Comparison of ENCODE assay signal across 8 mouse cellular contexts in genomic region chr9:103494346-103495020, GRCm38 (mm10). TPM values are rescaled to one million over a fixed set of nuclear protein-coding genes. Genes with fewer than 3 reads are reported as not detected.
DNase-seq lines count a peak whose midpoint lies in the region; ATAC-seq and TF ChIP-seq lines count a peak whose summit lies in the region.

No protein-coding gene starts in this region.

- peaks cover 13% of the 10 kb centered on the region for H3K4me1 ChIP-seq in forebrain, embryonic 13.5 days
- H3K4me1 ChIP-seq in heart, embryonic 14.5 days (ENCODE audit: control insufficient read depth in 2 of 2, insufficient read depth in 2 of 2, low read length in 2 of 2) = peaks cover 22 to 44% of the 10 kb centered on the region in 2 experiments
- peaks cover 14% of the 10 kb centered on the region for H3K4me1 ChIP-seq in limb, embryonic 15.5 days
- H3K4me1 ChIP-seq in midbrain, postnatal 0 days (ENCODE audit: insufficient read depth, low read length) = no peaks in the 10 kb centered on the region
- no peaks in the 10 kb centered on the region for H3K4me1 ChIP-seq in stomach, postnatal 0 days (replicated peaks; ENCODE audit: control insufficient read depth, insufficient read depth)

- peak; percentile 88 for ATAC-seq in forebrain, embryonic 13.5 days
- peak; percentile 55 for ATAC-seq in heart, embryonic 14.5 days (ENCODE audit: insufficient number of reproducible peaks, insufficient read depth, low FRiP score, low read depth)
- ATAC-seq in limb, embryonic 15.5 days (ENCODE audit: insufficient number of reproducible peaks, low FRiP score, low TSS enrichment, low read depth) = peak; percentile 81
- ATAC-seq in midbrain, postnatal 0 days (ENCODE audit: low FRiP score) = peak; percentile 85
- peak; percentile 89 for ATAC-seq in stomach, postnatal 0 days (ENCODE audit: low FRiP score, low TSS enrichment)

- 22% methylated on average over 7 of the region's 7 CpGs for WGBS in forebrain, embryonic 13.5 days
- WGBS in heart, embryonic 14.5 days = 25% methylated on average over 7 of the region's 7 CpGs
- WGBS in limb, embryonic 15.5 days = 12% methylated on average over 7 of the region's 7 CpGs
- 32% methylated on average over 7 of the region's 7 CpGs for WGBS in midbrain, postnatal 0 days
- WGBS in stomach, postnatal 0 days = 36% methylated on average over 7 of the region's 7 CpGs

- H3K4me3 ChIP-seq in forebrain, embryonic 13.5 days = no peak overlapping the region
- no peak overlapping the region for H3K4me3 ChIP-seq in heart, embryonic 14.5 days (ENCODE audit: control insufficient read depth in 1 of 2, insufficient read depth in 1 of 2, low read depth in 1 of 2, low read length in 2 of 2)
- H3K4me3 ChIP-seq in limb, embryonic 15.5 days = no peak overlapping the region
- no peak overlapping the region for H3K4me3 ChIP-seq in midbrain, postnatal 0 days (ENCODE audit: low read depth, low read length)
- H3K4me3 ChIP-seq in stomach, postnatal 0 days (ENCODE audit: low read depth, low read length) = no peak overlapping the region

- TF ChIP-seq CTCF in midbrain, postnatal 0 days (IDR thresholded peaks at IDR 0.05) = peak; percentile 99
- TF ChIP-seq CTCF in stomach, postnatal 0 days (IDR thresholded peaks at IDR 0.05; ENCODE audit: low read depth) = peak; percentile 97

- H3K4me2 ChIP-seq in forebrain, embryonic 13.5 days = no peak overlapping the region
- H3K4me2 ChIP-seq in heart, embryonic 14.5 days (ENCODE audit: low read length) = peak overlapping the region; percentile 27
- H3K4me2 ChIP-seq in limb, embryonic 15.5 days = peak overlapping the region; percentile 25; the same call in 1 of the 2 replicates
- H3K4me2 ChIP-seq in midbrain, postnatal 0 days (ENCODE audit: low read depth, low read length, poor library complexity, severe bottlenecking) = no peak overlapping the region
- no peak overlapping the region for H3K4me2 ChIP-seq in stomach, postnatal 0 days (replicated peaks; ENCODE audit: low read depth)

- H3K9me3 ChIP-seq in forebrain, embryonic 13.5 days (replicated peaks) = no peaks in the 10 kb centered on the region
- H3K9me3 ChIP-seq in heart, embryonic 14.5 days (ENCODE audit: control insufficient read depth, low read length) = no peaks in the 10 kb centered on the region
- no peaks in the 10 kb centered on the region for H3K9me3 ChIP-seq in limb, embryonic 15.5 days
- H3K9me3 ChIP-seq in midbrain, postnatal 0 days (ENCODE audit: low read length) = no peaks in the 10 kb centered on the region
- no peaks in the 10 kb centered on the region for H3K9me3 ChIP-seq in stomach, postnatal 0 days (ENCODE audit: control insufficient read depth, low read length)

- no peaks in the 10 kb centered on the region for H3K27me3 ChIP-seq in forebrain, embryonic 13.5 days
- H3K27me3 ChIP-seq in heart, embryonic 14.5 days (ENCODE audit: control insufficient read depth, insufficient read depth, low read length) = no peaks in the 10 kb centered on the region
- H3K27me3 ChIP-seq in limb, embryonic 15.5 days = no peaks in the 10 kb centered on the region; the same call in 1 of the 2 replicates
- 0 out of 2 replicates have a peak, but pooled peaks cover 5% of the 10 kb centered on the region for H3K27me3 ChIP-seq in midbrain, postnatal 0 days (ENCODE audit: insufficient read depth, low read length)
- H3K27me3 ChIP-seq in stomach, postnatal 0 days (ENCODE audit: control insufficient read depth, insufficient read depth, low read length) = no peaks in the 10 kb centered on the region

- peaks cover 13% of the 10 kb centered on the region; the same call in 1 of the 2 replicates for H3K36me3 ChIP-seq in forebrain, embryonic 13.5 days (ENCODE audit: poor library complexity, severe bottlenecking)
- H3K36me3 ChIP-seq in heart, embryonic 14.5 days (ENCODE audit: control insufficient read depth, insufficient read depth, low read length) = peaks cover 24% of the 10 kb centered on the region
- H3K36me3 ChIP-seq in limb, embryonic 15.5 days = no peaks in the 10 kb centered on the region
- H3K36me3 ChIP-seq in midbrain, postnatal 0 days (ENCODE audit: insufficient read depth, low read length) = 0 out of 2 replicates have a peak, but pooled peaks cover 6% of the 10 kb centered on the region
- no peaks in the 10 kb centered on the region for H3K36me3 ChIP-seq in stomach, postnatal 0 days (ENCODE audit: control insufficient read depth, insufficient read depth, low read length)

- peak overlapping the region; percentile 8; the same call in 1 of the 2 replicates for H3K9ac ChIP-seq in forebrain, embryonic 13.5 days
- H3K9ac ChIP-seq in heart, embryonic 14.5 days (ENCODE audit: low read length) = no peak overlapping the region
- no peak overlapping the region for H3K9ac ChIP-seq in limb, embryonic 15.5 days
- H3K9ac ChIP-seq in midbrain, postnatal 0 days (replicated peaks; ENCODE audit: low read length, poor library complexity, severe bottlenecking) = no peak overlapping the region
- H3K9ac ChIP-seq in stomach, postnatal 0 days (ENCODE audit: low read length) = 0 out of 2 replicates have a peak overlapping the region, but pooled peaks have one; percentile 31

- H3K27ac ChIP-seq in forebrain, embryonic 13.5 days = peak overlapping the region; percentile 17; the same call in 1 of the 2 replicates
- peak overlapping the region; percentile 6 to 53; a peak in 3 of 4 replicates for H3K27ac ChIP-seq in heart, embryonic 14.5 days (replicated peaks in 1 of 2; ENCODE audit: control insufficient read depth in 1 of 2, insufficient read depth in 1 of 2, low read depth in 2 of 2, low read length in 2 of 2)
- no peak overlapping the region; the same call in 1 of the 2 replicates for H3K27ac ChIP-seq in limb, embryonic 15.5 days
- no peak overlapping the region for H3K27ac ChIP-seq in midbrain, postnatal 0 days (ENCODE audit: low read depth, low read length)
- no peak overlapping the region for H3K27ac ChIP-seq in stomach, postnatal 0 days (replicated peaks)

- peak; percentile 71 for DNase-seq in 416B (ENCODE audit: low read depth)
- DNase-seq in brain, embryonic 18.5 days (ENCODE audit: low read depth, low spot score) = peak; percentile 58
- peak; percentile 89 for DNase-seq in kidney, postnatal 10 days
- DNase-seq in midbrain, postnatal 0 days (ENCODE audit: low spot score) = peak; percentile 94
- DNase-seq in stomach, postnatal 0 days (ENCODE audit: low spot score) = peak; percentile 80

- TF ChIP-seq EP300 in stomach, postnatal 0 days (optimal IDR thresholded peaks at IDR 0.05) = no peak

RNA-seq across cellular contexts. Expression of gene Bfsp2, which starts 14.3 kb away (rescaled TPM):
- polyA plus RNA-seq in forebrain, embryonic 13.5 days (2015; fragmentation: Nextera tagmentation; extraction: Ambion mirVana) = 1.8 and 2.5 TPM in 2 replicates
- 0.70 and 1.3 TPM in 2 replicates for polyA plus RNA-seq in heart, embryonic 14.5 days (2014; fragmentation: Nextera tagmentation; extraction: Ambion mirVana)
- polyA plus RNA-seq in limb, embryonic 15.5 days (2015; fragmentation: Nextera tagmentation; extraction: Ambion mirVana) = 0.66 and 1.4 TPM in 2 replicates
- 1.2 and 1.8 TPM in 2 replicates for total RNA-seq in midbrain, postnatal 0 days (2014; rRNA removed)
- polyA plus RNA-seq in midbrain, postnatal 0 days (2015; fragmentation: Nextera tagmentation; extraction: Ambion mirVana) = 3.0 and 3.3 TPM in 2 replicates
- 0.28 and 0.40 TPM in 2 replicates for polyA plus RNA-seq in stomach, postnatal 0 days (2015; fragmentation: Nextera tagmentation; extraction: Ambion mirVana)

Comparison
In these comparisons a context has a peak if more than half of its experiments do, and no peak if none do; other contexts are left out.
1. H3K27ac ChIP-seq: peak in forebrain, embryonic 13.5 days (single experiment) and heart, embryonic 14.5 days (2 of 2); none in limb, embryonic 15.5 days (single experiment), midbrain, postnatal 0 days (single experiment) and stomach, postnatal 0 days (single experiment).
2. H3K4me2 ChIP-seq: peak in heart, embryonic 14.5 days (single experiment) and limb, embryonic 15.5 days (single experiment); none in forebrain, embryonic 13.5 days (single experiment), midbrain, postnatal 0 days (single experiment) and stomach, postnatal 0 days (single experiment).
3. H3K9ac ChIP-seq: peak in forebrain, embryonic 13.5 days (single experiment) and stomach, postnatal 0 days (single experiment); none in heart, embryonic 14.5 days (single experiment), limb, embryonic 15.5 days (single experiment) and midbrain, postnatal 0 days (single experiment).
4. Peak in every context shown above with its lines, with median percentiles within 50 percentile points of each other: DNase-seq and ATAC-seq.